Mouse (Mus musculus) embryo, embryonic 9.5 days (tissue): ENCODE data around the gene Sympk.
"Not testable (repeated sequence)": the region's sequence is repeated elsewhere in the genome, so short reads cannot be mapped to it uniquely, and the experiment has no call there.

Source experiments
- DNase-seq: peaks from one replicate; pipeline ENCODE4 v3.0.0-alpha.2; 2017; ENCODE audit errors: extremely low spot score

Sympk gene

DNA sequence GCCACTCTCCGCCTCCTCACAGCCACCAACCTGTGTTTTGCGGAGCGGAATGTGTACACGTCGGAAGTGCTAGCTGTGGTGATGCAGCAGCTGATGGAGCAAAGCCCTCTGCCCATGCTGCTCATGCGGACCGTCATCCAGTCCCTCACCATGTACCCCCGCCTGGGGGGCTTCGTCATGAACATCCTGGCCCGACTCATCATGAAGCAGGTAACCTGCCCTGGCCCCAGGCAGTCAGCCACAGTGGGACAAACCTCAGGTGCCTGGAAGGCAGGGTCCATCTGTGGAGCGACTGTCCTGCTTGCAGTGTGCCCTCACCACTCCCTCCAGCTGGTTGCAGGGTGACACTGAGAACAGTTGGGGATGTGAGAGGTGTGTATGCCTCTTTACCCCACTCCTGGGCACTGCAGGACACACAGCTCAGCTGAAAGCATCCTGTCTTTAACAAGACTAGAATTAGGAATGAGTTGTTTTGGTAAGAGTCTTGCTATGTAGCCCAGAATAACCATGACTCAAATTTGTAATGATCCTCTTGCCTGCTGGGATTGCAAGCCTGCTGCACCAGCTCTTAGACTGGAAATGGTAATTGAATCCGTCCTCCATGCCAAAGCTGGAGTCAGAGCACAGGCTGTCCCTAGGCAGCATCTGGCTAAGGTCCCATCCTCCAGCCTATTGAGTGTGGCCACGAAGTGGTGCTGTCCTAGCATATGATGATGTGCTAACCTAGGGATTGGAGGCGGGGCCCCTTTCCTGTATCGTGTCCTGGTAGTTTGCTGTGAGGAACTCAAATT is 28.4 kb downstream of the Sympk start:
- no peak for DNase-seq

DNA sequence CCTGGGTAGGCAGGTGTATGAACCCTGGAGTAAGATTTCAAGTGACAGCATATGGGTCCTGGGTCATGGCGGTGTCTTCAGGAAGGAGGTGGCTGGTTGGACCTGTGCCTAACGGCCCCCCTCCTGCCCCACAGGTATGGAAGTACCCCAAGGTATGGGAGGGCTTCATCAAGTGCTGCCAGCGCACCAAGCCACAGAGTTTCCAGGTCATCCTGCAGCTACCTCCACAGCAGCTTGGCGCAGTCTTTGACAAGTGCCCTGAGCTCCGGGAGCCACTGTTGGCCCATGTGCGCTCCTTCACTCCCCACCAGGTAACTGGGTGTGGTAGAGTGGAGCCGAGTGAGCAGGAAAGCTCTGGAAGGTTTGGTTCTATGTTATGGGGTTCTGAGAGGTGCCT is 29.0 kb downstream of the Sympk start:
- no peak for DNase-seq

DNA sequence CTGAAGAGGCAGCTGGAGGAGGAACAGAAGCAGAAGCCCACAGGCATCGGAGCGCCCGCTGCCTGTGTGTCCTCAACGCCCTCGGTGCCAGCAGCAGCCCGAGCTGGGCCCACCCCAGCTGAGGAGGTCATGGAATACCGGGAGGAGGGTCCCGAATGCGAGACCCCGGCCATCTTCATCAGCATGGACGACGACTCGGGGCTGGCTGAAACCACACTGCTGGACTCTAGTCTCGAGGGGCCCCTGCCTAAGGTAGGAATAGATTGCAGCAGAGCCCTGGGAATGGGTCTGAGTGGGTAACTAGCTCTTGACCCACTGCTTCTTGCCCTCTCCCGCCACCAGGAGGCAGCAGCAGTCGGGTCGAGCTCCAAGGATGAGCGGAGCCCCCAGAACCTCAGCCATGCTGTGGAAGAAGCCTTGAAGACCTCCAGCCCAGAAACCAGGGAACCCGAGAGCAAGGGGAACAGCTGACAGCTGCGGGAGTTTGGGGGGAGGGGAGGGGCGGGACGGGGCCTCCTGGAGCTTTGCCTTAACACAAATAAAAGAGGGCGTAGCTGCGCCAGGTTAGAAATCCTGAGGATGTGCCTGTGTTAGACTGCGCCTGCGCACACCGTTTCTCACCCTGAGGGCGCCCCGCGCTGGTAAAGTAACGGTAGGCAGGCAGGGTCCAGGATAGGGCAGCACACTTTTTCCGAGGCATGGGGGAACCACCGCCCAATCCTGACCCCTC is 30.0 kb downstream of the Sympk start, which contains the start of gene Rsph6a:
Gene Rsph6a, plus strand, starts transcription at position 644 of the 730 bp plus-strand sequence.
- DNase-seq = peak; percentile 85

DNA sequence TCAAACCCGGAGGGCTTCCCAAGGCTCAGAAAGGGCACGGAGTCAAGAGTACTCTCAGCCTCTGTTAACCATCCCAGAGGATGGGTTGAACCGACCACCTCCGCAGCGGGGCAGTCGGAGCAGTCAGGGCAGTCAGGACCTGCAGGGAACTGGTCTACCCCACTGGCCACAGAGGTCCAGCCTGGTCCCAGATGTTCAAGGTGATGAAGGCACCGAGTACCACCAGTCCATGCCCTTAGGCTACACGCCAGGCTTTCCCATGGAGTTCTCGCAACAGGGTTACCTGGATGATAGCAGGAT is 30.6 kb downstream of the Sympk start:
- DNase-seq = no peak

DNA sequence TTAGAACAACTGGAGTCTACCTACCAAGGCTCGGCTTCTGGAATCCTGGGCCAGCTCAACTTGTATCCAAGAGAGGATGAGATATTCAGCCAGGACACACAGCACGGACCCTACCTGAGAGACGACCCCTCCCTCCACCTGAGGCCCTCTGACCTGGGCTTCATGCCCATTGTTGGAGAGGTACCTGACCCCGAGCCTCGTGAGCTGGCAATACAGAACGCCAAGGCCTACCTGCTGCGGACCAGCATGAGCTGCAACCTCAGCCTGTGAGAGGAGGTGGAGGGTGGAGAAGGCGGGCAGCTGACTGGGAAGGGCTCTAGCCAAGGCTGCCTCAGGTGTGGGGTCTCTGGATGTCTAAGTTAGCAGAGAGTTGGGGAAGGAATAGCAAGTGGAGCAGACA is 30.9 kb downstream of the Sympk start:
- no peak for DNase-seq

DNA sequence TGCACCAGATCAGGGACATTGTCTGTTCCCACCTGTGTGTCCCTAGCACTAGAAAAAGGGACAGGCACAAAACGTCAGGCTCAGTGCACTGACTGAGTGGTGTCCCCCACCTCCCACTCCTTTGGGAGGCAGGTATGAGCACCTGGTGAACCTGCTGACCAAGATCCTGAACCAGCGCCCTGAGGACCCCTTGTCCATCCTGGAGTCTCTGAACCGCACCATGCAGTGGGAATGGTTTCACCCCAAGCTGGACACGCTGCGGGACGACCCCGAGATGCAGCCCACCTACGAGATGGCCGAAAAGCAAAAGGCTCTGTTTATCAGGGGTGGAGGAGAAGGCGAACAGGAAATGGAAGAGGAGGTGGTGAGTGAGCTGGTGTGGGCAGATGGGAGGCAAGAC is 33.2 kb downstream of the Sympk start:
- DNase-seq = no peak

DNA sequence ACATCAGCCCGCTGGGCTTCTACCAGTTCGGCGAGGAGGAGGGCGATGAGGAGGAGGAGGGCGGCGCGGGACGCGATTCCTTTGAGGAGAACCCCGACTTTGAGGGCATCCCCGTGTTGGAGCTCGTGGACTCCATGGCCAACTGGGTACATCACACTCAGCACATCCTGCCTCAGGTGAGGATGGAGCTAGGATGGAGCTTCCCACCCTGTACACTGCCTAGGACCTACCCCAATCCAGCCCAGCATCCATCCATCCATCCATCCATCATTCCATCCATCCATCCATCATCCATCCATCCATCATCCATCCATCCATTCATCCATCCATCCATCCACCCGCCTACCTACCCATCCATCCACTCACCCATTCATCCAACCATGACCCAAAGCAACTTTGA is 41.7 kb downstream of the Sympk start:
- no peak for DNase-seq

DNA sequence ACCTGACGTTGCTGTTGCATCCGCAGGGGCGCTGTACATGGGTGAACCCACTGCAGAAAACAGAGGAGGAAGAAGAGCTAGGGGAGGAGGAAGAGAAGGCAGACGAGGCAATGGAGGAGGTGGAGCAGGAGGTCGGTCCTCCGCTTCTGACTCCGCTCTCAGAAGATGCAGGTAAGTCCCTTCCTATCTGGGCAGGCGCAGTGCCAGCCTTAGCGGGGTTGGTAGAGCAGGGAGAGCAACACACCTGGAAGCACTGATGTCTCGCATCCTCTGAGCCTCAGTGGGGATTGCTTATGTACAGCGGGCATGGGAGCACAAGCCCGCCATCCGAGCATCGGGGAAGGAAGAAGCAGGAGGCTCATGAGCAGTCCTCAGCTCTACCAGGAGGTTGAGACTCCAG is 42.9 kb downstream of the Sympk start:
- DNase-seq = no peak

DNA sequence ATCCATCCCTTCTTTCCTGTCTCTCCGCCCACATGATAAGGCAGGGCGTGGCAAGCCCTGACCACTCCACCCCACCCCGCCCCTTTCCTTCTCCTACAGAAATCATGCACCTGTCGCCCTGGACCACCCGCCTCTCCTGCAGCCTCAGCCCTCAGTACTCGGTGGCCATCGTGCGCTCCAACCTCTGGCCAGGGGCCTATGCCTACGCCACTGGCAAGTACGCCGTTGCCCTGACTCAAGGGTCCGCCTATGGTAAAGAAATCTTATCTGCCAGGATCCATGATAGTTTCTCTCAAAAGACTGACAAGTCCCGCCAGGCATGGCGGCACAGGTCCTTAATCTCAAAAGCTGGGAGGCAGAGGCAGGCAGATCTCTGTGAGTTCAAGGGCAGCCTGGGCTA is 43.8 kb downstream of the Sympk start:
- no peak for DNase-seq

DNA sequence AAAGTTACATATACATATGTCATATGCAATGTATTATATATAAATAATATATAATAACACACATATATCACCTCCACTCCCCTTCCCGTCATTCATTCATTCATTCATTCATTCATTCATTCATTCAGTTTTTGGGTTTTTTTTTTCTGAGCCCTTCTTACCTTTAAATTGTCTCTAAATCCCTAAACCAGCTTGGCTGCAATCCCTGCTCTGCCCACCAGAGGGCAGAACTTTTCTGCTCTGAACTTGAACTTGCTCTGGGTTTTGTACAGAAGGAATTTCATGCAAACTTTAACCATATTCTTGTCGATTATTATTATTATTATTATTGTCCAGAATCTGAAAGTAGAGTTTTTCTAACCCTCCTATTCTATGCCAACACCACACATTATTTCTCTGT is 44.5 kb downstream of the Sympk start:
- DNase-seq = peak; percentile 63

DNA sequence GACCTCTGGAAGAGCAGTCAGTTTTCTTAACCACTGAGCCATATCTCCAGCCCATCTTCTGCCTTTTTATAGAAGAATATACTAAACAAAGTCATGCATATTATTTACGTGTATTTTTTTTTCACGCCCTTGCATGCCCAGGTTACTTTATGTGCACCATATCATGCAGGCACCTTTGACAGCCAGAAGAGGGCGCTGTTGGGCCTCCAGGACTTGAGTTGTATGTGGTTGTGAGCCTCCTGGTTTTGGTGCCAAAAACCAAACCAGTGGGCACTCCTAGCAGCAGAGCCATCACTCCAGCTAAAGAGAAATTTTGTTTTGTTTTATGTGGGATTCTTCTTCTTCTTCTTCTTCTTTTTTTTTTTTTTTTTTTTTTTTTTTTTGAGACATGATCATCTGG is 45.3 kb downstream of the Sympk start:
- DNase-seq = no peak

DNA sequence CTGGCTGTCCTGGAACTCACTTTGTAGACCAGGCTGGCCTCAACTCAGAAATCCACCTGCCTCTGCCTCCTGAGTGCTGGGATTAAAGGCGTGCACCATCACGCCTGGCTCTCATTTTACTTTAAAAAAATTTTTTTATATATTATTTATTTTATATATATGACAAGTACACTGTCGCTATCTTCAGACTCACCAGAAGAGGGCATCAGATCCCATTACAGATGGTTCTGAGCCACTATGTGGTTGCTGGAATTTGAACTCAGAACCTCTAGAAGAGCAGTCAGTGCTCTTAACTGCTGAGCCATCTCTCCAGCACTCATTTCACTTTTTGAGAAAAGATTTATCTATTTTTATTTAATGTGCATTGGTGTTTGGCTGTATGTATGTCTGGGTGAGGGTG is 46.8 kb downstream of the Sympk start:
- not testable (repeated sequence) for DNase-seq

DNA sequence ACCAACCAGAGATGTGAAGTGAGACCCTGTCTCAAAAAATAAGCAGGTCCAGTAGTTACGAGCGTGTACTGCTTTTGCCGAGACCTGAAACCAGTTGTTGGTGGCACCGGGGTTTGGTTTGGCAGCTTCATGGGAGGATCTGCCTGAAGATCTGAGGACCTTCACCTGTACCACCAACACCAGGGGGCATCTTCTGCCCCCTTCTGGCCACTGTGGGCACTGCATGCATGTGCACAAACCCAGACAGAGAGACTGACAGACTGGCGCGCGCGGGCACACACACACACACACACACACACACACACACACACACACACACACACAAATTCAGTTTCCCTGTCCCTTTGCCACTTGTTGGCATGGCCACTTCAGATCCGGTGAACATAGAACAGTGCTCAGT is 49.3 kb downstream of the Sympk start:
- no peak for DNase-seq

DNA sequence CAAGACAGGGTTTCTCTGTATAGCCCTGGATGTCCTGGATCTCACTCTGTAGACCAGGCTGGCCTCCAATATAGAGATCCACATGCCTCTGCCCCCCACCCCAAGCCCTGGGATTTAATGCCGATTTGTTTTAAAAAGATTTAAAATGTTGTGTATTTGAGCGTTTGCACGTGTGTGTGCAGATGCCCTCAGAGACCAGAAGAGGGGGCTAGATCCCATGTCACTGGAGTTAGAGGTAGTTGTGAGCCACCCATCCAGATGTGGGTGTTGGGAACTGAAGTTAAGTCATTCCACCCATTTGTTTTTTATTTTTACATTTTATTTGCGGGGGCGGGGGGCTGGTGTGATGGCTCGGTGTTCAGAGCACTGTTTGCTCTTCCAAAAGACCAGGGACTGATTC is 50.3 kb downstream of the Sympk start:
- DNase-seq = no peak

DNA sequence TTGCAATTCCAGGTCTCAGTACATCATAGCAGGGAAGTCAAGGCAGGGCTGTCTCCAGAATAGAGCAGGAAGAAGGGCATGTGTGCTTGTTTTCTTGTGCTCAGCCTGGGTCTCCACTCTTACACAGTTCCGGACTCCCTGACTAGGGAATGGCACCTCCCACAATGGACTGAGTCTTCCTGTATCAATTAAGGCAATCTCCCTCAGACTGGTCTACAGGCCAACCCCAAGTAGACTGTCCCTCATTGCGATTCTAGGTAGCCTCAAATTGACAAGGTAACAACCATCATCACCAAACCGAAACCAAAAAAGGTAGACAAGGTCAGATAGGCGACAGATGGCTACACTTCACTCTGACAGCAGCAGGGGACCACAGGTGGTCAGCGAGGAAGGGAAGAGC is 51.1 kb downstream of the Sympk start:
- DNase-seq = no peak

DNA sequence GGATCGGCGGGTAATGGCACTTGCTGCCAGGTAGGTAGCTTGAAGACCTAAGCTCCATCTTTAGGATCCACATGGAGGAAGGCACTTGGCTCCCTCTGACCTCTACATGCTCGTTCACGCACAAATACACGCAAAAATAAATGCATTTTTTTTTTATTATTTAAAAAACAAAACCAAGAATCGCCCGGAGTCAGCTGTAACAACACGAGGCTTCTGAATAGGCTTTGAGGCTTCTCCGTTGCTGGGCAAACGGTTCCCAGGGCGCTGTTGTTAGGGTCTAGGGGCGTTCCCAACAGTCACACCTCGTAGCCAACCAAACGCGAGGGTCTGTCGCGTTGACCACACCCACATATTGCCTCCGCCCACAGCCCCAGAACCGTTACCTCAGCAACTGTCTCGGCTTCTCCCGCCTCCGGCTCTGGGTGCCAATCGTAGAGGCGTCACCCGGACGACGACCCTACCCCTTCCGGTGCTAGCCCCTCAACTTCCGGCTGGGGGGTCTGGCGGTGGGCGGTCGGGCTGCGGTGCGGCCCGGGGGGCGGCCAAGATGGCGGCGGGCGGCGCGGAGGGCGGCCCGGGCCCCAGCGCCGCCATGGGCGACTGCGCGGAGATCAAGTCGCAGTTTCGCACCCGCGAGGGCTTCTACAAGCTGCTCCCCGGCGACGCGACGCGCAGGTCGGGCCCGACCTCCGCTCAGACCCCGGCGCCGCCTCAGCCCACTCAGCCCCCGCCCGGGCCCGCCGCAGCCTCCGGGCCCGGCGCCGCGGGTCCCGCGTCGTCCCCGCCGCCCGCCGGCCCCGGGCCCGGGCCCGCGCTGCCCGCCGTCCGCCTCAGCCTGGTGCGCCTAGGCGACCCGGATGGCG is 51.8 kb downstream of the Sympk start, which contains the start of gene Dmwd:
Gene Dmwd, plus strand, starts transcription at position 505 of the 863 bp plus-strand sequence.
- DNase-seq = peak; percentile 99

DNA sequence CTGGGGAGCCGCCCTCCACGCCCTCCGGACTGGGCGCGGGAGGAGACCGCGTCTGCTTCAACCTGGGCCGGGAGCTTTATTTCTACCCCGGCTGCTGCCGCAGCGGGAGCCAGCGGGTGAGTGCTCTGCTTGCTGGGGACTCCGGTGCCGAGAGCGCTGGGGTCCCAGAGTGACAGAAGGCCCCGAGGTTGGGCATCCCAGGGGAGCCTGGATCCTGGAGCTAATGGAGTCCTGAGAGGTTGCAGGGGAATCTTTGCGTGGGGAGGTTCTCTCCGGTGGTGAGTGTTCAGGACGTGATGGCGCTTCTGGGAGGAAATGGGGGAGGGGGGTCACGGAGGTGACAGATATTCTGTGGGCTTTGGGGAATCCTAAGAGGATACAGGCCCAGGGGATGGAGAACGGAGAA is 52.4 kb downstream of the Sympk start:
- DNase-seq = no peak

DNA sequence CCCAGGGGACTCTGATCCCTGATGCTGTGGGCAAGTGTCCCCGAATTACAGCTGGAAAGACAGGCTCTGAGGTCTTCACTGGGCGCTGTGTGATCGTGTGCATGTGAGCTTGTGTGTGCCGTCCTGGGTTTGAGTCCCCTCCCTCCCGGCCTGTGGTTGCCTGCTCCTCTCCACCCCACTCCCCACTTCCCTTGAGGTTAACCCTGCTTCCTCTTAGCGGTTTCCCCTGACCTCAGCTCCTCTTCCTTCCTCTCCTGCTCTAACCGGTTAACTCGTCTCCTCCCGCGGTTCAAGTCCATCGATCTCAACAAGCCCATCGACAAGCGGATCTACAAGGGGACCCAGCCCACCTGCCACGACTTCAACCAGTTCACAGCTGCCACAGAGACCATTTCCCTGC is 53.6 kb downstream of the Sympk start:
- no peak for DNase-seq

DNA sequence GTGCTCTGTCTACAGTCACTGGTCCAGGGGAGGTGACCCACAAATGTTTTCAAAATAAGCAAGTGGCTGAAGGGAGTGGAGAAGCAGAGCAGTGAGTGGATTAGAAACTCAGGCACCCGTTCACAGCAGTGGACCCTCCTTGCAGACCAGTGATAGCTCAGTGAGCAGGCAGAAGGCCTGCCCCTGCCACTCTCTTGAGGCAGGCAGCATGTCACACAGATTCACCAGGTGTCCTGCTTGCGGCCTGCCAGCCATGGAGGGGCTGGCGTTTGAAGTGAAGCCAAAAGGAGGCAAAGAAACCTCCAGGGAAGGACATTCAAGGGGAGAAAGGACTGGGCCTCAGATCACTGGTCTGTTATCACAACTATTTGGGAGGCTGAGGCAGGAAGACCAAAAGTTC is 54.6 kb downstream of the Sympk start:
- no peak for DNase-seq

DNA sequence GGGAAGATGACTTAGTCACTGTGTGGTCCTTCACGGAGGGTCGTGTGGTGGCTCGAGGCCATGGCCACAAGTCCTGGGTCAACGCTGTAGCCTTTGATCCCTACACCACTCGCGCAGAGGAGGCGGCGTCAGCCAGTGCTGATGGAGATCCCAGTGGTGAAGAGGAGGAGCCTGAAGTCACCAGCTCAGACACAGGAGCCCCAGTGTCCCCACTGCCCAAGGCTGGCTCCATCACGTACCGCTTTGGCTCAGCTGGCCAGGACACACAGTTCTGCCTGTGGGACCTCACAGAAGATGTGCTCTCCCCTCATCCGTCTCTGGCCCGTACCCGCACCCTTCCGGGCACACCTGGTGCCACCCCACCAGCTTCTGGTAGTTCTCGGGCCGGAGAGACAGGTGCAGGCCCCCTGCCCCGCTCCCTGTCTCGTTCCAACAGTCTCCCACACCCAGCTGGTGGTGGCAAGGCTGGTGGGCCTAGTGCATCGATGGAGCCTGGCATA is 56.3 kb downstream of the Sympk start:
- no peak for DNase-seq

DNA sequence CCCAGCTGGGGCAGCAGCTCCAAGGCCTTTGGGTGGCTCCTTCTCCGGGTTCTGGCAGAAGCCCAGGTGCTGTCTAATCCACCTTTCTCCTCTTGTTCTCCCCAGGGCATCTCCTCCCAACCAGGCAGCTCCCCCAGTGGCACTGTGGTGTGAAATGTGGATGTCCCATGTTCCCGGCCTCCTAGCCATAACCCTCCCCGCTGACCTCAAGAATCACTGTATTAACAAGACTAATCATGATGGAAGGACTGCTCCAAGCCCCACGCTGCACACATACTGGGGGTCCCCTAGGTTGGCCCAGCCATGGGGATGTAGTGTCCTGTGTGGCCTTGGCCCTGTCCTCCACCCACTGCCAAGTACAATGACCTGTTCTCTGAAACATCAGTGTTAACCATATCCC is 58.0 kb downstream of the Sympk start:
- DNase-seq = no peak

DNA sequence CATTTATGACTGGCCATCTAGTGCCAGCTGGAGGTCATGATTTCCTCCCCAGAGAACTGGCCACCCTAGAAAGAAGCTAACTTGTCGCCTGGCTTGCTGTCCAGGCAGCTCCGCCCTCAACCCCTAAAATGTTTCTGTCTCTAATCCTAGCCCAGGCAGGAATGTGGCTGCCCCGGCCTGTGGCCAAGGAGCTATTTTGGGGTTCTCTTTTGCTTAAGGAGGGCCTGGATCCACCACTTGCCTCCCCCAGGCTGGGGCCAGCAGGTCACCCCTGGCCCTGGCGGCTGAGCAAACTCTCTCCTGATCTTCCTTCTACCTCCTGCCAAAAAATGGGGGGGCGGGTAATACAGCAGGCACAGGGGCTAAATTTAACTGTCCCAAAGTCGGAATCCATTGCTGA is 58.9 kb downstream of the Sympk start:
- no peak for DNase-seq
